Mouse (Mus musculus): ENCODE results near the gene Adamts9. TPM values are rescaled to one million over a fixed set of nuclear protein-coding genes. Genes with fewer than 3 reads are reported as not detected.

The Adamts9 gene
- total RNA-seq, 2 experiments from 2014 or later, result 17.1 to 20.1 TPM

DNA sequence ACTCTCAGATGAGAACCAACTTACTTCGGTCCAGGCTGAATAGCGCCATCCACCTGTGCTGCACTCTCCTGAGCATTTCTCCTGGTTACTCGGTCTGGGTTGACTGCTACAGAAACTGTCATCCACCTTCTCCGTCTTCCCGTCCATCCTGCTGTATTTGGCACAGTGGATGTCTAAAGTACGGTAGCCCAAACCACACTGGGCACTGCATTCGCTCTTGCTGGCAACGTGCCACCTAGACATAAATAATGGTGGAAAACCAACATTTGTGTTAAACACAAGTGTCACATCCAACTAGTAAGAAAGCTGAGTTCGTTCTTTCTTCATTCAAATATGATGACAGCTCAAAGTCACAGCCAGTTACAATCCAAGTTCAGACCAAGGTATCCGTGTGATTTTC is 70.5 kb downstream of the Adamts9 start:
- intact Hi-C loops (cut with DNase I), result loop anchor here (5.0 kb wide), 1 partner anchor 35 kb away; no protein-coding TSS in a partner anchor

DNA sequence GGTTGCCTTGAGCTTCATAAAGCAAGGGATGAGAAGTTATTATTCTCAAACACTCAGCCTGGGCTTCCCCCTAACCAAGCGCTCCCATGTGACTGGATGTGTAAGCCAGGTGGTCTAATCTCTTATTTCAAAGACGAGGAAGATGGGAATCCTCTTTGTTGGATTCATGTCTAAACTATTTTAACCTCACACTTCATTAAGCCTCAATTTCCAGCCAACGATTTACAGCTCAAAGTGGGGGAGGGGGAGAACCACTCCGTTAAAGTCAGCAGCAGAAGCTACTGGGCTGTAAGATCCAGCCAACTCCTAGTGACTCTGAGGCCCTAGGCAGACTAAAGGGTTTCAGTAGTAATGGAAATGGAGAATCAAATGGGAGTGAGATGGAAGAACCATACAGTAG is 71.5 kb downstream of the Adamts9 start:
- intact Hi-C loops (cut with DNase I), result loop anchor here (5.0 kb wide), 1 partner anchor 35 kb away; no protein-coding TSS in a partner anchor
- no peak for DNase-seq

More for the DNA sequence above, 70.5 kb downstream of the Adamts9 start:
- DNase-seq, result no peak

DNA sequence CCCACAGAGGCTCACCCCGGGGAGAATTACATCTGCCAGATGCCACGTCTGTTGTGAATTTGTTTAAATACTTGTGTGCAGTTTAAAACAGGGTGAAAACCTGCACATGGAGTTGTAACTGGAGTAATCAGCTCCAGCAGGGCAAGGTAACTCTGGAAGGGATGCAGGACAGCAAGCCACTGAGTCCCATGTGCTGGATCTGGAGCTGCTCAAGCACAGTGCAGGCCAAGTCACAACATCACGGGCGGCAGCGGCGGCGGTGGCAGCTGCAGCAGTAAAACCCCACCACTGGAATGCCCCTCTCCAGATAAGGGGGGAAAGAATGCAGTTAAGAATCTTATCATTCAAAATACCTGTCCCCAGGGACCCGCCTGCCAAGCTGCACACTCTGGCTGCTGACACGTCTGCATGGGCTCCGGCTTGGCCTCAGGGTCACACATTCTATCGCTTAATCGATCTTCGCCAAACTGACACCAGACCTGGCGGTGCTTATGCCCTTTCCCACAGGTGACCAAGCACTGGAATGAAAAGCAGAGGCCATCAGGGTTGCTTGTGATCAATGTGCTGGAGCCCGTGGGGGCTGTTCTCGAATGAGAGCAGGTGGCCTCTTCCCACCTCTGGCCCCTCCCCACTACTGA is 73.6 kb downstream of the Adamts9 start:
- DNase-seq, result peak in 1 of 2 experiments; percentile 75

DNA sequence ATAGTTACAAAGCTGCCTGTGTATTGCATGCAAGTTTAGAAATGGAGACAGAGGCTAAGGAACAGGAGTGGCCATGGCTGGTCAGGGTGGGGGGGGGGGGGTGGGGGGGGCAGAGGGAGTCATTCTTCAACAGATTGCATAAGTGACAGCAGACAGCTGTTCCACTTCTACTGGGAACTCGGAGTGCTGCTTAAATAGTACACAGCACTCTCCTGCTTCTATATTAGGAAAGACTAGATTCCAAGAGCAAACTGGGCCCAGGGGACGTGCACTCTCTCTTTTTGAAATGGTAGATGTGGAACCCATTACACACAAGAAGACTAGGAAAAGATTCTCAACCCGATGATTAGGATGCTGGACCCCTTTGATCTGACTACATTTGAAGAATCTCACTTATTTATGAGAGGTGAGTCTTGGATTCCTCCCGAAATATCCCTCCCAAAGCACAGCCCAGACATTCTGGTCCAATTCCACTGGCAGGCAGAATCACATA is 74.2 kb downstream of the Adamts9 start, which contains the start of gene Gm15737:
Gene Gm15737, plus strand, starts transcription at position 269 of the 493 bp plus-strand sequence.
- intact Hi-C loops (cut with DNase I), result loop anchor here (2.0 to 5.0 kb wide), 2 partner anchors 18 to 57 kb away; no protein-coding TSS in a partner anchor
- peak in 1 of 2 experiments; percentile 60 for DNase-seq

More for the DNA sequence above, 73.6 kb downstream of the Adamts9 start:
- intact Hi-C loops (cut with DNase I), result loop anchor here (2.0 to 5.0 kb wide), 3 partner anchors 19 to 57 kb away; no protein-coding TSS in a partner anchor

DNA sequence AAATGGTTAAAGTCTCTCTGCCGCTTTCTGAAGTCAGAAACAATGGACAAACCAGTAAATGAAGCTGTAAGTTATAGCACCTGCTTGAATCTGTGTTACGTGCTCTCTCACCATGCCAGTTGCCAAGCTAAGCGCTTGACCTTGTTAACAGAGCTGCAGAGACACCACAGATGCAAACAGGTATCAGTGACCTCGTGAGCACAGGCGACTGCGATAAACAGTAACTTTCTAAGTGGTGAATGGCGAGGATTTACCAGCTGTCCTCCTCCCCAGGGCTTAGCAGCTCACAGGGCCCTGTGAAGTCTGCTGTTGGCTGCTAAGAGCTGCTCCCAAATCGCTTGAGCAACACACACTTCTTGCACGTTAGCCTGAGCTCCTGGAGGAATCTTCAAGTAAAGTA is 80.7 kb downstream of the Adamts9 start:
- intact Hi-C loops (cut with DNase I), result no loop called here
- no peak for DNase-seq

DNA sequence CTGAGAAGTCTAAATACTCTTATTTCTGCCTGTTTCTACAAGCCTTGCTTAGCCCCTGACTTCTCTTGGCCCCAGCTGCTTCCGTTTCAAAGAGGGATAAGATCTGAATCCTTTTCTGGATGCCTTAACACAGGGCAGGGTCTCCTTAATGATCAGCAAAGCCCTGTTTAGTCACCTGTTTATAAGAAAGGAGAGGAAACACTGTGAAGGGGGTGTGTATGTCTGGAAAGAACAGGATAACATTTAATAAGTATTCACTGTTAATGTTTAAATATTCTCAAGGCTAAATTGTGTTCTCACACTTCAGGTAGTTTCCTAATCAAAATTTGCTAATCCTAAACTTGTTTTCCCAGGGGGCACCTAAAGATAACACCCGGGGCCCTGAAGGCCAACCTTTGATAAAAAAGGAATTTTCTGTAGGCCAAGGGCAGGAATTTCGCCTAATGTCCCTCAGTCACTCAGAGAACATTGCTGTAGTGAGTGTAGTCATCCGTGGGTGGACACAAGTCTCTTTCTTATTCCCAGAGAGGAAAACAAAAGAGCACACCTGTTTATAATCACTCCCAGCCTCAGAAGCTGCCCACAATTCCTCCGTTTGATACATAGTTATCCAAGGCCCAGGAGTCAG is 82.9 kb downstream of the Adamts9 start:
- intact Hi-C loops (cut with DNase I), result no loop called here
- no peak for DNase-seq

DNA sequence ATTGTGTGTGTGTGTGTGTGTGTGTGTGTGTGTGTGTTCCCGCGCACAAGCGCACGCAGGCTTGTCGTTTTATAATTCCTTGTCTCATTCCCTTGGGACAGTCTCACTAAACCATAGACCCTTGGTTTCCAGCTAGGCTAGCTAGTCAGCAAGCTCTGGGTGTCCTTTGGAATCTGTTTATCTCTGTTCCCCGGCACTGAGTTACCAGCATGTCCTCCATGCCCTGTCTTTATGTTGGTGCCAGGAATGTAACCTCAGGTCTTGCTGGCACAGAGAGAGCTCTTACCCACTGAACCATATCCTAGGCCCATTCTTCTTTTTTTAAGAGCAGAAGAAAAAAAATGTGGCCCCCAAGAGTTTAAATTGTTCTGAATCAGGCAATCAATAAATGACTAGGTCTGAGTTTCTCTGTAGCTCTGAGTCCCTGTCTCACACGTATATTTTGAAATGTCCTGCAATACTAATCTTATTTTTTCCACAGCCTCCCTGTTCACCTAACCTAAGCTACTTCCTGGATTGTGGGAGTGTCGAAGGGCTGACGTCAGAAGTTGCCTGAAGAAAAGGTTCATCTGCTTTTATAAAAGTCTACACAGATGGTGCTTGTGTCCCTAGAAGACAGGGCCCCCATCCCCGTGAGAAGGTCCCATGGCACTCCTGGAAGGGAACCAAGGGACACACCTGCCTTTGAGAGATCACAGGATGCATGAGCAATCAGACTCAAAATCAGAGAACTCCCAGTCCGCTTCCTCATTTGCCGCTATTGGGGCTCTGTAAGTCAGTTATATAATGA is 84.4 kb downstream of the Adamts9 start:
- intact Hi-C loops (cut with DNase I), result no loop called here
- no peak for DNase-seq

DNA sequence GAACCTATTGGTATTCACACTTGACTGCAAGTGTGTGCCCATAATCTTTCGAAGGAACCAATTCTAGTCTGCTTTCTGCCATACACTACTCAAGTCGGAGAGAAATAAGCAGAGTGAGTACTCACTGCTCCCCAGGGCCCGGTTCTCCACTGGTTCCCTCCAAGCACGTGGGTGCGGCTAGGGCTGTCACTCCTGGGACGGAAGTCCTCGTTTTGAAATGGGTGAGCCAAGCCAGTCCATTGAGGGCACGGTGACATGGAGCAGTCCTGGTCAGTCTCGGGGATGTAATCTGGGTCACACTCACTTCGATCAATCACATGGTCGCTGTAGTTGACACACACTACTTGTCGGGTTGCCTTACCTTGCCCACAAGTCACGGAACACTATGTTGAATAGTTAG is 85.5 kb downstream of the Adamts9 start:
- no peak for DNase-seq
- intact Hi-C loops (cut with DNase I), result no loop called here

DNA sequence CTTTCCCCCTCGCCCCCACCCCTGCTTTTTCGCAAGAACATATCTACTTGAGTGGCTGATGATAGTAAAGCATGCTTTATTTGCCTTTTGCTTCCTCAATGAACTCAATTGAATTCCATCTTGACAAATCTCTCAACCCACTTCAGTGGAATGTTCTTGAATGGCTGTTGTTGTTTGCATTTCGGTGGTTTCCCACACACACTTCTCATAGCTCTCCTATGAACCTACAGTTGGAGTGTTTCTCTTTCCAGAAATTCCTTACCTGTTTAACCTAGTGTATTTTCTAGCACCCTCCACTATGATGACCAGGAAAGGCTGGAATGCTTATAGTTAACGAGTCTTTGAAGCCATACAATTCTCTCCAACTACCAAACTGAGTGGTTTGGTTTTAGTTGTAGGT is 88.4 kb downstream of the Adamts9 start:
- DNase-seq, result no peak
- intact Hi-C loops (cut with DNase I), result no loop called here

DNA sequence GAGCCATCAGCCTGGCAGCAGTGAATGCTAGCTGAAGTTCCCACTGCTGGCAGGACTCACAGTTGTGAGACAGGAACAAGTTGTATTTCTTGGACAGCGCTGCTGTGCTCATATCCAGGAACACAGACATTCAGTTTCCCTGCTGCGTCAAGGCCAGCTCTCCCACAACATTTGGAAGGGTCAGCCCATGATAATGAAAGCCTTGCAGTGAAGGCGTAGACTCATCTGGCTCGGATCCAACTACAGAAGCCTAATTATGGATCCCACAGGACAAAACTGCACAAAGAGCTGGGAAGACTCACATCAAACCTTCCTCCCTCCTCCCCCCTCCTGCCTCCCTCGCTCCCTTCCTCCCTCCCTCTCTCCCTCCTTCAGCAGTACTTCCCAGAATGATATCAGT is 93.0 kb downstream of the Adamts9 start:
- intact Hi-C loops (cut with DNase I), result loop anchor here (2.0 kb wide), 1 partner anchor 19 kb away; the partner anchor contains the start of gene Gm15737
- DNase-seq, result peak; percentile 77 to 79

DNA sequence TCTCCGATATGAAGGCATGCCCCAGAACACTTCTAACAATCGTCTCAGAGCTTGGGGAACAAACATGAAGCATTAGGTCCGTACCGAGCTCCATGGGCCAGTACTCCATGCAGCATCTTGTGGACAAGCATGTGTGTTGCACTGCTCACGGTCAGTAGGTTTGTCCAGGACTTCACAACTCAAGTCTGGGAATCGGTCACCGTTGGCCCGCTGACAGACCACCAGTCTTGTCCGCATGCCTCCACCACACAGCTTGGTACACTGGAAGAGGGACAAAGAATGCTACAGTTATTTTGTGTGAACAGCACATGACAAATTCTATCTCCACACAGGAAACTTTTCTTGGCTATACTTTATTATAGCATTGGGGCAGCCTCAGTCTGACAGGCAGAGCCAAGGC is 94.1 kb downstream of the Adamts9 start:
- intact Hi-C loops (cut with DNase I), result no loop called here
- DNase-seq, result no peak

DNA sequence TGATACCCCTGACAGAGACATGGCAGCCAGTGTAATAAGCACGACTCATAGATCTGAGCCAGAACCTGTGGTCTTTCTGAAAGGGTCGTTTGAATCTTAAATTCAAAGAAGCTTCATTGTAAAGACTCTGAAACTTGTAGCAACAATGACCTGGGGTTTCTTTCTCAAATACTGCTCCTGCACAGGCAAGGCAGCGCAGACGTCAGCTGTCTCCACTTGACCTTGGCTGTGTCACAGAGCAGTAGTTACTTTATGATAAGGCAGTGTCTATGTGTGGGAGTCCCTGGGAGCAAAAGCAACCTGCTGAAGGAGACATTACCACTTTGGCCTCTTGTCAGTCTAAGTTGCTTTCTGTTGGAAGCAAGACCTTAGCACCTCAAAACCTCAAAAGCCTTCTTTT is 96.7 kb downstream of the Adamts9 start:
- intact Hi-C loops (cut with DNase I), result no loop called here
- no peak for DNase-seq

DNA sequence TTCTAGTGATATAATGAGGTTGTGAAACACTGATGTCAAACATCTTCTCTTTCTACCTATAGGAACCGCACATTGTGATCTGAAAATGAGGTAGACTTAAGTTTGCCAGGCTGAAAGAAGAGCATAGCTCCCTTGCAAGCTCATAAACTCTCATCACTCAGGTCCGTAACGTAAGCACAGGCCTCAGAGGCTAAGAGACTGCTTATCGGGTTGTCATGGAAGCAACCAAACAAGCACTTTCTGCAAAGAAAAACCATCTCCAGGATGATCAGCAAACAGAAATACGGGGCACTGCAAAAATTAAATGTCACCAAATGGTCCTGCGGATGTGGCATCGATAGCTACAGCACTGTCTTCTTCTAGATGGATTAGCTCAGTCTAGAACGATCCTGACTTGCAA is 97.4 kb downstream of the Adamts9 start:
- no peak for DNase-seq
- intact Hi-C loops (cut with DNase I), result no loop called here

DNA sequence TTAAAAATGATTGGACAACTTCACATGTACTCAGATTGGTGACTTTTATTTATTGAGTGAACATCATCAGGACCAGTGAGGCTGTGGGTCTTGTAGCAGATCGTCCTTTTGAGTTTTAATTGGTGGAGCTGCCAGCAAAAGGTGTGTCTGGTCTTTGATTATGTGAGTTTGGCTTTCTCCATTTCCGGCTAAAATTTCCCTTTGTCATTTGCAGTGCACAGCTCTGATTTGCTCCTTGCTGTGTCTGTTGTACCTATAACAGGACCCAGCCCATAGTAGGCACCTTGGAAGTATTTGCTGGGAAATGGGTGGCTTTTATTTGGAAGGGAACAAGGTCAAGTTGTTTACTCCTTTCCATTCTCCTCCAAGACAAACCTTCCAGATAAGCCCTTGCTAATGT is 99.8 kb downstream of the Adamts9 start:
- intact Hi-C loops (cut with DNase I), result no loop called here
- no peak for DNase-seq

DNA sequence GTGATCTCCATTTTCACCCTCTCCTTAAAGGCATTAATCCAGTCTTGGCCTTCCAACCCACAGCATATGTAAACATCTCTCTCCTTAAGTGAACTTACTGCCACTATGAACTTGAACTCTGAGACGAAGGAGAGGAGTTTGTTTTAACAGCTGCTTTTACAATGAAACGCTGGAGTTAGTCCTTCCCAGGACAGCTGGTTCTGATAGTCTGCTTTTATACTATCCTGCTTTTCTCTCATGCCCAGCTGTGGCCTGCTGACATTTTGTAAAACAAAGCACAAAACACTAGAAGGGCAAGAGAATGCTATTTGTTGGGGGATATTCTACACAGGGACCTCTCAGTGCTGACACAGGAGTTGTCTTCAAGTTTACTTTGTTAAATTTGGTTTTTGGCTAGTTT is 101.3 kb downstream of the Adamts9 start:
- intact Hi-C loops (cut with DNase I), result no loop called here
- DNase-seq, result no peak

DNA sequence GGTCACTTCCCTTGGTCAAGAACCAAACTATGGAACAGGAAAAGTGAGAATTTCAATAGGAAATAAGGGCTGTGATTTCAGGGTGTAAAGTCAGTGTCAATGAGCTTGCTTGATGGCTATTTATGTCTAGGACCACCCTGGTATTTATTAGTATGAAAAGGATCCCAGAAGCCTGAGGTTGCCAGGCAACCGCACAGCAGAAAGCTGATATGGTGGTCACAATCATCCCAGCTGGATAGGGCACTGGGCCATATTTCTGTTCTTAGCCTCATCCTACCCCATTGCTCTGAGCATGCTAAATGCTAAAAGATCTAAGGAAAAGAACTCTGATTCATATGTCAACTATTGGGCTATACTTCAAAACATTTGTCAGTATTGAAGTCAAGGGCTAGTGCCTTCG is 112.2 kb downstream of the Adamts9 start:
- intact Hi-C loops (cut with DNase I), result no loop called here
- no peak for DNase-seq

DNA sequence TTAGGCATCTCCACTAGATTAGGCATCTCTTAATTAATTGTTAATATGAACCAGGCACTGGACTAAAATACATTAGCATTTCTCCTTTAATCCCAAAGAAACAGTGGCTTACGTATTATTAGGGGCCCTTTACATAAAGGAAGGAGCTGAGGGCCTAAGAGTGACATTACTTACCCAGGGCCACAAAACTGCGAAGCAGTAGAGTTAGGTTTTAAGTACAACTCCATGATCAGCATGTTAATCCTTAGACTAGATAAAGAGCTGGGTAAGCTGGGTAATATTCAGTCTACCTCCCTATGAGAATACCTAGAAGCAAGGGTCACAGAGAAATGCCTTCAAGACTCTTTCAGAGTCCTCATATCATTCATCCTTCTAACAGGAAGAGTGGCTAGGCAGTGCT is 114.1 kb downstream of the Adamts9 start:
- no peak for DNase-seq
- intact Hi-C loops (cut with DNase I), result no loop called here

DNA sequence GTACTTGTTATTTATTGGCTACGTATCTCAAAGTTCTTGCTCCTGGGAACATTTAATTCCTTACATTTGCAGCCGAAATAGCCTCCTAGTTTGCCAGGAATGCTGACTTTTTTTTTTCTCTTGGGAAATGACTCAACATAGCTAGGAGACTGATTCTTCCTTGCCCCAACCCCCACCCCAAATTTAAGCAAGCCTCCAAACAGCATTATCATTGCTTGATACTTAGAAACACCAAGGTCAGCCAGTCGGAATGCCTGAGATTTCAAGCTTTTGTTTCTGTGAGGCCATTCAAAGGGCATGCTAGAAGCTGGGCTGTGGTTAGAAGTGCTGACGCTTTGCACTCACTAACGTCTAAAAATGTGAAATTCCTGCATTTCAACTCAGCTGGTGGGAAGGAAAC is 115.9 kb downstream of the Adamts9 start:
- DNase-seq, result no peak
- intact Hi-C loops (cut with DNase I), result no loop called here

DNA sequence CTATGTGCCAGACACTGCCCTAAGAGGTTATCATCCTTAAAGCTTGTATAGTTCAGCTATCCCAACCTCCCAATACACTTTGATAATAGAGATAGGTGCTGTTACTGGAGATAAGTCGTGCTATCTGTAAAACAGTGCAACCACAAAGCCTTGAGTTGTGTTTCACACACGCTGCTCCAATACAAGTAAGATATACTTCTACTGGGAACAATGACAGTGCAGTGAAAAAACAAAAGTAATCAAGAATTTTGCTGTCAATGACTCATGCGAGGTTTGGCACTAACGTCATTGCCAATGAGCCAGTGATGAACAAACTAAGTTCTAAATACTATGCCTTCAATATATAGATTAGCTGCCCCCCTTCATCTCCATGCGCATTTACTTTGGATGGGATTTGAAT is 116.7 kb downstream of the Adamts9 start:
- DNase-seq, result no peak
- intact Hi-C loops (cut with DNase I), result no loop called here

DNA sequence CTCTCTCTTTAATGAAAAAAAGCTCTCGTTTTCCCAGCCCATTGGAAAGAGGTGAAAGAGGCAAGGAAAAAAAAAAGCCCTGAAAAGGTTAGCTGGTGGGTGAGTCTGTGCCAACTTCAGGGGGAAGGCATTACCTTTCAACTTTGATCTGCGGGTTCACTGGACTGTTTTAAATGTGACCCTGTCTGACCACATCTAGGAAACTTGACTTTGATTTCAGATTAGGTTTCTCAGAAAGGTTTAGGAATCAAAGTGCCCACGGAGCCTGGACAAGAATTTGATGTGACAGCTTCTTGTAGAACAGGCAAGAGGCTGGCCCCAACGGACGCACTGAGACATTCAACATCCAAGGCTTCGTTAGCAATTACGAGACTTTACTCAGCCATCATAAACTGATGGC is 119.3 kb downstream of the Adamts9 start:
- no peak for DNase-seq
- intact Hi-C loops (cut with DNase I), result no loop called here

DNA sequence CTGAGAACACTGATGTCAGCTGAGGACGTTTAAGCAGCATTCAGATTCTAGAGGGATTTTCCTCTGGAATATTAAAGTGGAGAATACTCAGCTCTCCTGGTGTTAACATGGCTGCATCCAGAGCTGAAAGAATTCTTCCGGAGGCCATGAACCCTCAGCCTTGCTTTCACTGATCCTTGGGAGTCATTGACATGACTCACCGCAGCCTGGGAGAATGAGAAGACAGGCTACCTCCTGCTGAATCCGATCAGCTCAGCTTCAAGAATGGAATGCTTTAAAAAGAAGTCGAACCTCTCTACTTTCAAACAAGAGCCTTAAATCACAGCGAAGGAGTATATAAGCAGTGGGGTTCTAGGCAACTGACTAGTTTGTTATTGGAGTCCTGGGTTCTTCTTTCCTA is 121.3 kb downstream of the Adamts9 start:
- intact Hi-C loops (cut with DNase I), result no loop called here
- no peak for DNase-seq

Measured in heart, postnatal 36 days (tissue).